22 mouse cellular contexts compared by ENCODE assay signal in genomic region chr6:141348542-141348941, GRCm38 (mm10).
A peak's percentile ranks its signal among the peaks of the same experiment; 100 is the strongest.
DNase-seq lines count a peak whose midpoint lies in the region; ATAC-seq and TF ChIP-seq lines count a peak whose summit lies in the region.
"Had no signal": no experiment of that assay in that cellular context is flagged by ENCODE, and none has a peak within 500 bp of the region (broad histone marks: within the 10 kb centered on the region; RNA-seq: fewer than 3 reads in every experiment).

No protein-coding gene starts in this region.

- no peaks in the 10 kb centered on the region for H3K79me2 ChIP-seq in liver, adult 2 months (ENCODE audit: control insufficient read depth, insufficient read depth, low read length)

- H3K27me3 ChIP-seq in liver, adult 2 months (ENCODE audit: control insufficient read depth, insufficient read depth, low read length): no peaks in the 10 kb centered on the region
- no peaks in the 10 kb centered on the region for H3K27me3 ChIP-seq in intestine, postnatal 0 days (replicated peaks; ENCODE audit: control insufficient read depth, insufficient read depth, low read length)
- H3K27me3 ChIP-seq: CH12.LX; forebrain, embryonic 15.5 days; hindbrain, embryonic 13.5 days; limb, embryonic 13.5 days; midbrain, embryonic 13.5 days; neural tube, embryonic 15.5 days had no signal

- 74% methylated on average over 9 of the region's 9 CpGs for WGBS in liver, adult 2 months
- WGBS in intestine, postnatal 0 days: 66% methylated on average over 9 of the region's 9 CpGs

- no peaks in the 10 kb centered on the region for H3K36me3 ChIP-seq in liver, adult 2 months (ENCODE audit: control insufficient read depth, insufficient read depth, low read length)
- H3K36me3 ChIP-seq in intestine, postnatal 0 days (ENCODE audit: control insufficient read depth, insufficient read depth): no peaks in the 10 kb centered on the region
- H3K36me3 ChIP-seq: forebrain, embryonic 15.5 days; hindbrain, embryonic 13.5 days; limb, embryonic 13.5 days; midbrain, embryonic 13.5 days; neural tube, embryonic 15.5 days had no signal

- DNase-seq in frontal cortex, postnatal 36 days (ENCODE audit: low spot score in 2 of 2): no peak
- DNase-seq in liver, adult 2 months (ENCODE audit: extremely low read depth, low read depth, low spot score): peak; percentile 19
- DNase-seq in liver: no peak
- peak; percentile 37 for DNase-seq in lung, postnatal 25 days (ENCODE audit: low spot score)
- no peak for DNase-seq in ovary, adult 18-20 months (ENCODE audit: low spot score)
- no peak for DNase-seq in B cell, adult 2 months
- DNase-seq: adrenal gland, adult 2 months; cerebellum, postnatal 25 days; heart, adult 18-20 months; kidney, adult 11 months; kidney, postnatal 25 days; layer of hippocampus, adult 9-11 months; thymus, postnatal 4 days had no signal

- H3K4me1 ChIP-seq in liver, adult 2 months (ENCODE audit: control insufficient read depth, insufficient read depth, low read length): peaks cover 5% of the 10 kb centered on the region; the same call in 1 of the 2 replicates
- no peaks in the 10 kb centered on the region for H3K4me1 ChIP-seq in intestine, postnatal 0 days (replicated peaks; ENCODE audit: control insufficient read depth, insufficient read depth, low read length)
- H3K4me1 ChIP-seq: forebrain, embryonic 15.5 days; hindbrain, embryonic 13.5 days; limb, embryonic 13.5 days; midbrain, embryonic 13.5 days; neural tube, embryonic 15.5 days had no signal

- peak; percentile 44; the same call in 1 of the 2 replicates for ATAC-seq in frontal cortex, adult (ENCODE audit: low TSS enrichment)
- ATAC-seq in intestine, postnatal 0 days: no peak
- ATAC-seq: forebrain, embryonic 15.5 days; midbrain, embryonic 13.5 days had no signal

- no peak for TF ChIP-seq POLR2A in liver, adult 2 months (IDR thresholded peaks at IDR 0.05; ENCODE audit: extremely low read depth, insufficient read depth, low read length)

- H3K27ac ChIP-seq in liver, adult 2 months (replicated peaks; ENCODE audit: insufficient read depth, low read depth, low read length): peak overlapping the region; percentile 13; the same call in 1 of the 2 replicates
- H3K27ac ChIP-seq in intestine, postnatal 0 days (ENCODE audit: low read depth, low read length): 0 out of 2 replicates have a peak overlapping the region, but pooled peaks have one; percentile 15
- H3K27ac ChIP-seq: forebrain, embryonic 15.5 days; hindbrain, embryonic 13.5 days; limb, embryonic 13.5 days; midbrain, embryonic 13.5 days; neural tube, embryonic 15.5 days had no signal

- H3K9ac ChIP-seq in liver, adult 2 months (ENCODE audit: low read depth, low read length): no peak overlapping the region
- no peak overlapping the region for H3K9ac ChIP-seq in intestine, postnatal 0 days (ENCODE audit: low read depth, low read length)
- H3K9ac ChIP-seq: forebrain, embryonic 15.5 days; hindbrain, embryonic 13.5 days; limb, embryonic 13.5 days; midbrain, embryonic 13.5 days; neural tube, embryonic 15.5 days had no signal

- TF ChIP-seq CTCF in liver, adult 2 months (IDR thresholded peaks at IDR 0.05; ENCODE audit: low read depth, low read length): no peak
- no peak for TF ChIP-seq CTCF in intestine, postnatal 0 days (IDR thresholded peaks at IDR 0.05; ENCODE audit: low read depth)

- no peaks in the 10 kb centered on the region for H3K9me3 ChIP-seq in intestine, postnatal 0 days (ENCODE audit: control insufficient read depth)
- H3K9me3 ChIP-seq: forebrain, embryonic 15.5 days; hindbrain, embryonic 13.5 days; limb, embryonic 13.5 days; midbrain, embryonic 13.5 days; neural tube, embryonic 15.5 days had no signal

- H3K4me2 ChIP-seq in intestine, postnatal 0 days (replicated peaks; ENCODE audit: low read depth): no peak overlapping the region; the same call in 1 of the 2 replicates
- H3K4me2 ChIP-seq: forebrain, embryonic 15.5 days; hindbrain, embryonic 13.5 days; limb, embryonic 13.5 days; midbrain, embryonic 13.5 days; neural tube, embryonic 15.5 days had no signal

- H3K4me3 ChIP-seq in liver, adult 2 months (ENCODE audit: insufficient read depth, low read depth, low read length): peak overlapping the region; percentile 14; the same call in 1 of the 2 replicates
- H3K4me3 ChIP-seq in intestine, postnatal 0 days (ENCODE audit: low read depth, low read length): no peak overlapping the region
- H3K4me3 ChIP-seq: forebrain, embryonic 15.5 days; hindbrain, embryonic 13.5 days; limb, embryonic 13.5 days; midbrain, embryonic 13.5 days; myocyte; neural tube, embryonic 15.5 days had no signal

Comparison
In these comparisons a context has a peak if more than half of its experiments do, and no peak if none do; other contexts are left out.
1. DNase-seq: peak in liver, adult 2 months (single experiment) and lung, postnatal 25 days (single experiment); none in frontal cortex, postnatal 36 days (0 of 2), liver (single experiment), ovary, adult 18-20 months (single experiment) and B cell, adult 2 months (0 of 2).